Comparison of ENCODE assay signal across 12 mouse cellular contexts in the genomic region with DNA sequence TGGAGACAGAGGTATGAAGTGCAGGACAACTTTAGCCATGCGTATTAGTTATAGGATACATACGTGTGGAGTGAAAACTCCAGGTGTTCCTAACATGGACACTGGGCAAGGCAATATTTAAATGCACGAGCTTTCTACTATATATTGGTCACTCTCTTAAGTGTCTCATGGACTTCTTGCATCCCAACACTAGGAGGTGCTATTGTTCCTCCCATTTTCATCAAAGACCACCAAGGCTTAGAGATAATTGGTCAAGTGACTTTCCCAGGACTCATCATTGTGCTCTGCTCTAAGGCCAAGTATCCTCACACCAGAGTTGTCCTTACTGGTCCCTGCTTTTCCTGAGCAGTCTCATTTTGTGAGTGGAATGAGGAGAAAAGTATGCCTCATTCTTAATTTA. TPM values are rescaled to one million over a fixed set of nuclear protein-coding genes. Genes with fewer than 3 reads are reported as not detected.
DNase-seq lines count a peak whose midpoint lies in the region; ATAC-seq and TF ChIP-seq lines count a peak whose summit lies in the region.
"Had no signal": no experiment of that assay in that cellular context is flagged by ENCODE, and none has a peak within 500 bp of the region (broad histone marks: within the 10 kb centered on the region; RNA-seq: fewer than 3 reads in every experiment).

No protein-coding gene starts in this region.

- H3K9ac ChIP-seq in forebrain, embryonic 11.5 days (ENCODE audit: low read length): no peak overlapping the region
- no peak overlapping the region for H3K9ac ChIP-seq in liver, postnatal 0 days (replicated peaks)
- H3K9ac ChIP-seq in liver, embryonic 12.5 days: no peak overlapping the region
- H3K9ac ChIP-seq: limb, embryonic 12.5 days had no signal

- H3K27me3 ChIP-seq in forebrain, embryonic 11.5 days (ENCODE audit: control insufficient read depth, insufficient read depth, low read length): no peaks in the 10 kb centered on the region
- no peaks in the 10 kb centered on the region for H3K27me3 ChIP-seq in forebrain, embryonic 10.5 days (ENCODE audit: poor library complexity, severe bottlenecking)
- H3K27me3 ChIP-seq in liver, postnatal 0 days (ENCODE audit: insufficient read depth, low read length): no peaks in the 10 kb centered on the region
- H3K27me3 ChIP-seq in liver, embryonic 12.5 days (replicated peaks): no peaks in the 10 kb centered on the region
- H3K27me3 ChIP-seq: limb, embryonic 12.5 days had no signal

- ATAC-seq in forebrain, embryonic 11.5 days (replicated peaks; ENCODE audit: low FRiP score): peak; percentile 53; the same call in 1 of the 2 replicates
- no peak for ATAC-seq in liver, postnatal 0 days
- no peak for ATAC-seq in liver, embryonic 12.5 days
- peak; percentile 57; the same call in 1 of the 2 replicates for ATAC-seq in megakaryocyte-erythroid progenitor cell, adult 5-6 weeks (replicated peaks; ENCODE audit: low FRiP score, low TSS enrichment, poor library complexity, severe bottlenecking)
- ATAC-seq in granulocyte monocyte progenitor cell, adult 5-6 weeks (replicated peaks; ENCODE audit: poor library complexity, severe bottlenecking): no peak
- ATAC-seq: activated CD4-positive, CD25-positive, alpha-beta regulatory T cell, adult 4 months had no signal

- TF ChIP-seq CTCF in liver, postnatal 0 days (IDR thresholded peaks at IDR 0.05; ENCODE audit: low read depth): peak; percentile 50

- H3K4me1 ChIP-seq in forebrain, embryonic 11.5 days (replicated peaks; ENCODE audit: control insufficient read depth, insufficient read depth, low read length): no peaks in the 10 kb centered on the region
- H3K4me1 ChIP-seq in forebrain, embryonic 10.5 days: no peaks in the 10 kb centered on the region
- H3K4me1 ChIP-seq in liver, postnatal 0 days (ENCODE audit: insufficient read depth): no peaks in the 10 kb centered on the region
- H3K4me1 ChIP-seq in liver, embryonic 12.5 days: no peaks in the 10 kb centered on the region
- H3K4me1 ChIP-seq: limb, embryonic 12.5 days had no signal

- H3K9me3 ChIP-seq in forebrain, embryonic 11.5 days (ENCODE audit: control insufficient read depth, low read length): no peaks in the 10 kb centered on the region
- no peaks in the 10 kb centered on the region for H3K9me3 ChIP-seq in forebrain, embryonic 10.5 days
- no peaks in the 10 kb centered on the region for H3K9me3 ChIP-seq in liver, postnatal 0 days (ENCODE audit: low read length)
- H3K9me3 ChIP-seq in liver, embryonic 12.5 days (replicated peaks): no peaks in the 10 kb centered on the region
- H3K9me3 ChIP-seq: limb, embryonic 12.5 days had no signal

- no peak overlapping the region for H3K4me3 ChIP-seq in forebrain, embryonic 11.5 days (ENCODE audit: low read depth, low read length)
- H3K4me3 ChIP-seq in forebrain, embryonic 10.5 days: no peak overlapping the region
- H3K4me3 ChIP-seq in liver, postnatal 0 days (ENCODE audit: low read depth, low read length): no peak overlapping the region
- no peak overlapping the region for H3K4me3 ChIP-seq in liver, embryonic 12.5 days
- H3K4me3 ChIP-seq: limb, embryonic 12.5 days had no signal

- DNase-seq in forebrain, embryonic 11.5 days (ENCODE audit: low spot score): no peak
- DNase-seq in forebrain, embryonic 10.5 days (ENCODE audit: extremely low spot score, low spot score): no peak
- no peak for DNase-seq in liver, postnatal 0 days
- peak; percentile 6 for DNase-seq in NIH3T3 (ENCODE audit: low read depth)
- DNase-seq in frontal cortex, postnatal 10 days (ENCODE audit: low spot score in 2 of 2): no peak
- DNase-seq: heart, postnatal 14 days; kidney, adult 2 months had no signal

- no peaks in the 10 kb centered on the region for H3K36me3 ChIP-seq in forebrain, embryonic 11.5 days (ENCODE audit: control insufficient read depth, insufficient read depth, low read length)
- H3K36me3 ChIP-seq in forebrain, embryonic 10.5 days (replicated peaks): no peaks in the 10 kb centered on the region
- H3K36me3 ChIP-seq in liver, postnatal 0 days (replicated peaks; ENCODE audit: insufficient read depth, low read length): no peaks in the 10 kb centered on the region
- H3K36me3 ChIP-seq in liver, embryonic 12.5 days: no peaks in the 10 kb centered on the region
- H3K36me3 ChIP-seq: limb, embryonic 12.5 days had no signal

- TF ChIP-seq EP300 in liver, postnatal 0 days (IDR thresholded peaks at IDR 0.05; ENCODE audit: low read depth): no peak

- no peak overlapping the region for H3K27ac ChIP-seq in forebrain, embryonic 11.5 days (ENCODE audit: low read depth, low read length)
- H3K27ac ChIP-seq in forebrain, embryonic 10.5 days: no peak overlapping the region
- no peak overlapping the region for H3K27ac ChIP-seq in liver, postnatal 0 days (ENCODE audit: low read depth)
- H3K27ac ChIP-seq in liver, embryonic 12.5 days: no peak overlapping the region
- H3K27ac ChIP-seq: limb, embryonic 12.5 days had no signal

- 76% methylated on average over 3 of the region's 3 CpGs for WGBS in forebrain, embryonic 11.5 days
- WGBS in forebrain, embryonic 10.5 days: 84% methylated on average over 3 of the region's 3 CpGs
- 67% methylated on average over 3 of the region's 3 CpGs for WGBS in liver, postnatal 0 days (ENCODE audit: insufficient replicate concordance)
- WGBS in liver, embryonic 12.5 days (ENCODE audit: insufficient replicate concordance): 63% methylated on average over 3 of the region's 3 CpGs

- no peak overlapping the region for H3K4me2 ChIP-seq in forebrain, embryonic 11.5 days (ENCODE audit: low read depth, low read length, severe bottlenecking)
- no peak overlapping the region for H3K4me2 ChIP-seq in liver, postnatal 0 days (ENCODE audit: low read depth, low read length)
- H3K4me2 ChIP-seq in liver, embryonic 12.5 days: no peak overlapping the region
- H3K4me2 ChIP-seq: limb, embryonic 12.5 days had no signal

RNA-seq across cellular contexts. Expression of a gene that starts 39.4 kb away (rescaled TPM):
- polyA plus RNA-seq in forebrain, embryonic 11.5 days (2014; fragmentation: Nextera tagmentation; extraction: Ambion mirVana): 189 and 196 TPM in 2 replicates
- polyA plus RNA-seq in forebrain, embryonic 10.5 days (2016; fragmentation: Nextera tagmentation; extraction: Ambion mirVana): 206 and 215 TPM in 2 replicates
- polyA plus RNA-seq in liver, postnatal 0 days (2015; fragmentation: Nextera tagmentation; extraction: Ambion mirVana): 185 and 210 TPM in 2 replicates
- polyA plus RNA-seq in liver, embryonic 12.5 days (2016; fragmentation: Nextera tagmentation; extraction: Ambion mirVana): 253 and 263 TPM in 2 replicates
- 91.2 and 104 TPM in 2 replicates for total RNA-seq in megakaryocyte-erythroid progenitor cell, adult 5-6 weeks (2014; fragmentation: Nextera tagmentation)
- 186 and 209 TPM in 2 replicates for total RNA-seq in megakaryocyte-erythroid progenitor cell, adult 5-6 weeks (2017)
- 94.2 and 109 TPM in 2 replicates for total RNA-seq in granulocyte monocyte progenitor cell, adult 5-6 weeks (2014; fragmentation: Nextera tagmentation)
- 140 and 186 TPM in 2 replicates for total RNA-seq in granulocyte monocyte progenitor cell, adult 5-6 weeks (2017)

Comparison
In these comparisons a context has a peak if more than half of its experiments do, and no peak if none do; other contexts are left out.
1. ATAC-seq: peak in forebrain, embryonic 11.5 days (single experiment) and megakaryocyte-erythroid progenitor cell, adult 5-6 weeks (single experiment); none in liver, postnatal 0 days (single experiment), liver, embryonic 12.5 days (single experiment) and granulocyte monocyte progenitor cell, adult 5-6 weeks (single experiment).